Mouse (Mus musculus) heart, adult 11 months (tissue): ENCODE data around the gene Btnl6.
A peak's percentile ranks its signal among the peaks of the same experiment; 100 is the strongest.
"Not testable (repeated sequence)": the region's sequence is repeated elsewhere in the genome, so short reads cannot be mapped to it uniquely, and the experiment has no call there.

Experiments used
- DNase-seq: peaks from one replicate; pipeline ENCODE4 v3.0.0; 2022

Gene Btnl6

GRCm38 (mm10) chr17:34496539-34496938, 20.6 kb downstream of the Btnl6 start:
- DNase-seq: no peak

- not testable (repeated sequence) for DNase-seq
These were observed 22.0 kb downstream of the Btnl6 start for GRCm38 (mm10) chr17:34495156-34495555.

- DNase-seq: peak; percentile 79
These were observed 24.4 kb downstream of the Btnl6 start for GRCm38 (mm10) chr17:34492796-34493195.

- DNase-seq: not testable (repeated sequence)
These were observed 39.7 kb downstream of the Btnl6 start, which contains the start of gene Btnl4 for GRCm38 (mm10) chr17:34477238-34478013. Gene Btnl4 (minus strand): TSS chr17:34477318.

- no peak for DNase-seq
These were observed 40.7 kb downstream of the Btnl6 start for GRCm38 (mm10) chr17:34476427-34476826.

- DNase-seq: peak; percentile 40
These were observed 42.1 kb downstream of the Btnl6 start for GRCm38 (mm10) chr17:34475060-34475459.

- peak; percentile 79 for DNase-seq
These were observed 46.7 kb downstream of the Btnl6 start for GRCm38 (mm10) chr17:34470491-34470890.

GRCm38 (mm10) chr17:34465906-34466305, 51.2 kb downstream of the Btnl6 start:
- peak; percentile 63 for DNase-seq

GRCm38 (mm10) chr17:34459255-34459654, 57.9 kb downstream of the Btnl6 start:
- DNase-seq: no peak
